Mouse (Mus musculus): ENCODE results near the gene Acss2.
"Not testable (repeated sequence)": the region's sequence is repeated elsewhere in the genome, so short reads cannot be mapped to it uniquely, and the experiment has no call there.

Gene Acss2

DNA sequence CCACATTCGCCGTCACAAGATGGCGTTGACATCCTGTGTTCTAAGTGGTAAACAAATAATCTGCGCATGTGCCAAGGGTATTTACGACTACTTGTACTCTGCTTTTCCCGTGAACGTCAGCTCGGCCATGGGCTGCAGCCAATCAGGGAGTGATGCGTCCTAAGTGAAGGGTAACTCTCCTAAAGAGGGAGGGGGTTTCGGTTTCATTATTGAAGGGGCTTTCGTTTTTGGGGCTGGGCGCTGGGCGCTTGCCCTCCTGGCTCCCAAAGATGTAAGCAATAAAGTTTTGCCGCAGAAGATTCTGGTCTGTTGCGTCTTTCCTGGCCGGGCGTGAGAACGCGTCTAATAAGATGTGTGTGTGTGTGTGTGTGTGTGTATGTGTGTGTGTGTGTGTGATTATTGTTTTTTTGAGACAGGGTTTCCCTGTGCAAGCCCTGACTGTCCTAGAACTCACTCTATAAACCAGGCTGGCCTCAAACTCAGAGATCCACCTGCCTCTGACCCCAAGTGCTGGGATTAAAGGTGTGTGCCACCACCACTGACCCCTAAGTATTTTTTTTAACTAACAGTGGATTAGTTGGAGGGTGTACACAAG is 20.8 kb downstream of the Acss2 start:
- not testable (repeated sequence) for DNase-seq (ENCODE audit: low spot score in 2 of 2)

DNA sequence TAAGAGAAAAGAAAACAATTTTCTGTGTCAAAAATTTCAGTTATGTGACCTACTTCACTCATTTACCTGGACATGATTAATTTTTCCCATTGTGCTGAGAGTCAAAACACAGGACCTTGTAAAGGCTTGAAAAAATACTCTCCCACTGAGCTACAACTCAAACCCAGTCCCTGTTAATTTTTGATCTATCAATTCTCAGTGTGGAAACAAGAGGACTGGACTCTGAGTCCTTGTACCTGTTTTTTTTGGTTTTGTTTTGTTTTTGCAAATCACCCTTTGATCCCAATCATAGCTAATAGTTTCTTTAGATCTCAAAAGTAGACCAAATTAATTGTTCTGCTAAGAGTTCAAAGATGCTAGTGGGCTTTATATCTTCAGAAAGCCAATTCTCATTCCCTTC is 21.9 kb downstream of the Acss2 start:
- DNase-seq (ENCODE audit: low spot score in 2 of 2), result no peak

DNA sequence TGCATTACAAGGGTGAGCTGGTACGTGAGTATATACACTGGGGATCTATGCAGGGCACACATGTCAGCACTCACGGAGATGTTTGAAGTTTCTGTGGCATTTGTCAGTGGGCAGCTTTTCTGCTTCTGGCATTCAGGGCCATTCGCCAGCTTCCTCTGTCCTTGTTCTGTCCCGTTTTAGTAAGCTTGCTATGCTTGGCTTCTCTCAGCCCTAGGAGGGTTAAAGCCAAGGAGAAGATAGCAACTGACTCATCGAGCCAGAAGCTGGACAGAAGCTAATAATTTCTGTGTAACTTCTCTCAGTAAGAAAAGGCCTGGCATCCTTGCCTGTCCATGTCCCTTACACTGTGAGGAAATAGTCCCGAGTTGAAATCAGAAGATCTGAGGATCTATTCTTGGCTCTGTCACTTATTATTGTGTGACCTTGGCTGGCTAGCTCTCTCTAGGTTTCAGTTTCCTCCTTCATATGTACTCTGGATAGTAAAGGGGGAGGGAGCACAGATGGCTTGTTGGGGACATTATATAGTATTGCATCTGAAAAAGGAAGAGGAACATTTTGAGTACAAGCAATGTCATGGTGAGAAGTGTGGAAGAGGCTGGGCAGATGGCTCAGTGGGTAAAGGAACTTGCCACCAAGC is 23.2 kb downstream of the Acss2 start:
- DNase-seq (ENCODE audit: low spot score in 2 of 2), result no peak

- no peak for DNase-seq (ENCODE audit: low spot score in 2 of 2)
Observed at GRCm38 (mm10) chr2:155546955-155547354, 29.2 kb downstream of the Acss2 start.

DNA sequence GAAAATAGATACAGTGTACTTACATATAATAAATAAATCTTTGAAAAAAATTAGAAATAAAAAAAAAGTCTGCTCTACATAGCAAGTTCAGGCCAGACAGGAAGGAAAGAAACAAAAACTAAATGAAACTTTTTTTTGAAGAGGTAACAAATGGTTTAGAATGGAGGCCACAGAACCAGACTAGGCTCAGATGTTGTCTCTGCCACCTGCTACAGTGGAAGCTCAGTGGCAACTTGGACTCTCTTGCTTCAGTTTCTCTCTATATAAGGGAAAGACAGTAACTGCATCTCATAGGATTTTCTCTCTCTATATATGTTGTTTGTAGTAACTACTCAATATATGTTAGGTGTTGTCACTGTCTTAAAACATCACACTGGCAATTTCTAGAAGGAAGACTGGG is 34.6 kb downstream of the Acss2 start:
- DNase-seq (ENCODE audit: low spot score in 2 of 2), result no peak

- DNase-seq (ENCODE audit: low spot score in 2 of 2), result no peak
Observed at GRCm38 (mm10) chr2:155552949-155553354, 35.2 kb downstream of the Acss2 start.

GRCm38 (mm10) chr2:155554426-155554985 is 36.8 kb downstream of the Acss2 start:
- no peak for DNase-seq (ENCODE audit: low spot score in 2 of 2)

DNA sequence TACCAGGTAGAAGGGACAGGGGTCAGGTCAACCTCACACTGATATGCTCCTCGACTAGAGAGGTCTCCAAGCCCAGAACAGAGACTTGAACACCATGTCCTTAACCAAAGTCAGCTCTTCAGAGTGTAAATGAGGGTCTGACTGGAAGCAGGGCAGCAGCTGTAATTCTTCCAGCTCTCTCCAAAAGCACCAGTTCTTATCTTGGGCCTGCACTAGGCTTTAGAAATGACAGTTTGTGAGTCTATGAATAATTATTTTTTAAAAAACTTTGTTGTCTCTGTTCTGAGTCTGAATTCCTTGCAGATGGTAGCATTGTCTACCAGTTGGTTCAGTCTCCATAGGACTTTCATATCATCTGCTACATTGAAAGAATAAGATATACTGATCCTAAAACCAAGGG is 44.5 kb downstream of the Acss2 start:
- DNase-seq (ENCODE audit: low spot score in 2 of 2), result no peak

DNA sequence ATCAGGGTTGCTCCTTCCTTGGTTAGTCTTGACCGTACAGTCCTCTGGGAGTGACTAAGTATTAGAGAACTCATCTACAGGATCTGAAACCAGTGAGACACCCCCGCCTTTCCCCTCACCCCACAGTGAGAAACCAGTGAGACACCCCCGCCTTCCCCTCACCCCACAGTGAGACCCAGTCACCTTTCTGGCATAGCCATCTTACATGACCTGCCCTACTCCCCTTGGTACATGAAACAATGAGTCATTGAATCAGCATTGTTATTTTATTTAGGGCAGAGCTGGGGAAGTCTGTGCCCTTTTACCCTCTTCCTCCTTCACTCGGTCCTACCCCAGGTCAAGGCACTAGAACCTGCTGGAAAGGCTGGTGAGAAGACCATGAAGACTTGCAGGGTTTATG is 45.2 kb downstream of the Acss2 start:
- no peak for DNase-seq (ENCODE audit: low spot score in 2 of 2)

DNA sequence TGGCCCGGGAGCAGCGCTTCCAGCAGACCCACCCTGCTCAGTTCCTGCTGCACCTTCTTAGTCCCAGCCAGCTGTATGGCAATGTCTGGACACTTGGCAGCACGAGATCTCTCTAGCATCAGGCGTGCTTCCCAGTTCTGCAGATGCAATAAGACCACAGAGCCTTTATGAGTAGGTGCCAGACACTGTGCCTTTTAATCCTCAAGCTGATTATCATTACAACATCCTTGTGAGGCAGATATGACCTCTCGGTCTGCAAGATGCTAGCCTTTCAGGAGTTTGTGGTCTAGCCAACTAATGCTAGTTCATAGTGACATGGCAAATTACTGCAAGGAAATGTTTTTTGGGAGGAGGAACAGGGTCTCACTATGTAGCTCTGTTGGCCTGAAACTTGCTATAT is 50.0 kb downstream of the Acss2 start:
- DNase-seq (ENCODE audit: low spot score in 2 of 2), result no peak

DNA sequence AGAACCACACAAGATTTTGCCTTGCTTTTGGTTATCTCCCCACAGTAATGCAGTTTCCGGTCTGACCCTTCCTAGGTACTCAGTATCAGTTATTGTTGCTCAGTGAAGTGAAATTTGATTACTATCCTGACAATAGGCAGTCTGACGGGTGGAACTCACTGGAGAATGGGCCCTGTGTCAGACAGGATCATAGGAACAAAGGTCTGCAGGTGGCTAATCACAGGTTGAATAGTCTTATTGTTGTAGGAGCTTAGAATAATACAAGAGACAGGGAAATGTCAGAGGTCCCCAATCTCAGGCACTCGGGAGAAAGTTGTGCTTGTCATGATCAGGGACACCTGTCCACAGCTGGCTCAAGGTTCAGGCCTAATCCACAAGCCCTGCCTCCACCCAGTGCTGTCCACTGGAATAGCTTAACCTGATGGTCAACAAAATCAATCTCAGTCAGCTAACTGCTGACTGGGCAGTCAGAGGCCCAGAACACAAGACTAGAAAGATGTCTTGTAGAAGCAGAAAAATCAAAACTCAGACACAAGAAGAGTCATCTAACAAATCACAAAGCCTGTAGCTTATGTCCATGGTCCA is 51.6 kb downstream of the Acss2 start:
- no peak for DNase-seq (ENCODE audit: low spot score in 2 of 2)

GRCm38 (mm10) chr2:155573001-155573400 is 55.3 kb downstream of the Acss2 start:
- DNase-seq (ENCODE audit: low spot score in 2 of 2), result no peak

DNA sequence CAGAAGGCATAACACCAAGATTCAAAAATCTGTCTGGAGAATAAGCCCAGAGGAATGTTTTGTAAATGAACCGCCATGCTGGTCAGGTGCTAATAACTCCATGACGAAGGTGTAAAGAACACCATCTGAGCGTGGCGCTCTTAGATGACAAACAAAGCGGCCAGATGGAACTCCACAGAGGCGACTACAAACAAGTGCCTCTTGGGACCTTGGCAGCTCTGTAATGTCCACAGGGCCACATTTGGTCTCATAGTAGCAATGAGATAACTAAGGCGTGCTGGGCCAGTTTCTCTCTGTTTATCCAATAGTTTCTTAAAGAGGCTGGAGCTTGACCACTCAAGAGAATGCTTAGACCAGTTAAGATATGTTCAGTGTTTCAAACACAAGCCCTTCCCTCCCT is 56.2 kb downstream of the Acss2 start:
- DNase-seq (ENCODE audit: low spot score in 2 of 2), result no peak

DNA sequence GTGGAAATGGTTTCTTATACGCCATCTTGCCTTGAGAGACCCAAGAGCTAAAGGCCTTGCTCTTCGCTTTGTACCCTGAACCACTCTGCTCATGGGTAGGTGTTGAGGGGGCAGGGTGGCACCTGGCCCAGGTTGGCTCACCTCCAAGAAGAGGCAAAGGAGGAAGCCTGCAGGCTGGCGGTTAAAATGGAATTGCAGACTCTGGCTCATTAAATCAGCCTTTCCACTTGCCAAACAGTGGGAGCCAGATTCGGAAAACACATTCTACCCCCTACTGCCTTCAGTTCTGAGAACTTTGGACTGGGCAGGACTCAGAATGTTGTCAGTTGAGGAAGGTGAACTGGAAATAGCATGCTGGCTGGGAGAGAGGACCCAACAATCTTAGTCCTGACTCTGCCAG is 57.0 kb downstream of the Acss2 start:
- DNase-seq (ENCODE audit: low spot score in 2 of 2), result peak in 1 of 2 experiments; percentile 15

DNA sequence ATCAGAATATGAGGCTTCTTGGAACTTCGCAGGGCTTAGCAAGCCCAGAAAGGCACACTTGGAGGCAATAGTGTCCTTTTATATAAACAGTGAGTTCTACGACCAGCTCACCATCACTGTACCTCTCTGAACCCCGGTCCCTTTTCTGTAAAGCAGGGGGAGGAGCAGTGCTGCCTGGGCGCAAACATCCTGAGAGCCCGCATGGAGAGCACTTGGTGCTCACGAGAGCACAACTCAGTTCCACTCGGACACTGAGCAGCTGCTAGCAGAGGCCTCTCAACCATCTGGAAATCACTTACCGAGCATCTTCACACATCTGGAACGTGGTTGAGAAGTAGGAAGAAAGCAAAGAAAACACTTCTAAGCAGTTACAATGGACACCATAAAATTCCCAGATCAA is 58.9 kb downstream of the Acss2 start:
- DNase-seq (ENCODE audit: low spot score in 2 of 2), result no peak

- no peak for DNase-seq (ENCODE audit: low spot score in 2 of 2)
Observed at GRCm38 (mm10) chr2:155580331-155580730, 62.6 kb downstream of the Acss2 start.

DNA sequence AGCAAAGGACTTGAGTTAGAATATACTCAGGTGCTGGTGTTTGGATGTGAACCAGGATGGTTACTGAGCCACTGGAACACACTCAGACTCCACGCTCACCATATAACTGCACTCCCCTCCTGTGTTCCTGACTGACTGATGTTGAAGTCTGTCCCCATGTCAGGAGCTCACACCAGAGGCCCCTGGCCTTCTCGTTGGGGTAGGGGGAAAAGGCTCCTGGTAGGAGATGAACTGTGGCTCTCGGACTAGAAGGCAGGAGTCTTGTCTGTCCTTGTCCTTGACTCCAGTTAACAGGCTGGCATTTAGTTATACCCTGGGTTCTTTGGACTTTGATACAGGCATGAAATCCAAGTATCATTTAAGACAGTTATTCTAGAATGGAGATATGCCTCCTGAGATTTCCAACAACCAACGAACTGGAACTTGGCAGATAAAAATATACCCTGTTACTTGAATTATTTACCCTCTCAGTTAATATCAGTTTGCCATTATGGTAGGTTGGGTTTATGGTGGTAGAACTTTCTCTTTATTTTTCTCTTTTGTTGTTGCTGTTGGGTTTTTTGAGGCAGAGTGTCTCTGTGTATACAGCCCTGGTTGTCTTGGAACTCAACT is 64.7 kb downstream of the Acss2 start:
- DNase-seq (ENCODE audit: low spot score in 2 of 2), result no peak

DNA sequence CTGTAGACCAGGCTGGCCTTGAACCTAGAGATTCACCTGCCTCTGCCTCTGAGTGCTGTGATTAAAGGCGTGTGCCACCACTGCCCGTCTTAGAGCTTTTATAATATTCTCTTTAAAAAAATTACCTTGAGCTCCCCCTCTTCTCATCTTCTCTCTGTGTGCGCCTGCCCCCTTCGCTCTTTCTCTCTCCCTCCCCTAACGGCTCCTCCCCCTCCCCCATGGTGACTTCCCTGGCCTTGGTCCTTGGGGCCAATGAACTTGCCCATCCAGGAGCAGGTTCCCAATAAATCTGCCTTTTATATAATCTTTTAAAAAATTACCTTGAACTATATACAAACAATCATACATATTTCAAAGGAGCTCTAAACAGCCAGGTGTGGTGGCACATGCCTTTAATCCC is 65.2 kb downstream of the Acss2 start:
- no peak for DNase-seq (ENCODE audit: low spot score in 2 of 2)

- peak in 1 of 2 experiments; percentile 28 for DNase-seq (ENCODE audit: low spot score in 2 of 2)
Observed at GRCm38 (mm10) chr2:155583927-155584530, 66.3 kb downstream of the Acss2 start.

GRCm38 (mm10) chr2:155585082-155585481 is 67.3 kb downstream of the Acss2 start:
- no peak for DNase-seq (ENCODE audit: low spot score in 2 of 2)

GRCm38 (mm10) chr2:155585486-155585885 is 67.7 kb downstream of the Acss2 start:
- no peak for DNase-seq (ENCODE audit: low spot score in 2 of 2)

- DNase-seq (ENCODE audit: low spot score in 2 of 2), result no peak
Observed at GRCm38 (mm10) chr2:155588136-155588535, 70.4 kb downstream of the Acss2 start.

Measured in frontal cortex, postnatal 25 days (tissue).